Mouse (Mus musculus): ENCODE results near the gene Dab1. TPM values are rescaled to one million over a fixed set of nuclear protein-coding genes. Genes with fewer than 3 reads are reported as not detected.

Dab1 gene
- total and polyA plus RNA-seq, 2 experiments from 2014 or later: 47.9 to 109 TPM

- WGBS: 56% methylated on average over 7 of the region's 7 CpGs
Measured at GRCm38 (mm10) chr4:103841126-103841525, 222.0 kb downstream of the Dab1 start.

GRCm38 (mm10) chr4:103844635-103845034 lies 225.5 kb downstream of the Dab1 start:
- Histone ChIP-seq H3K4me2 (ENCODE audit: low read depth, low read length, poor library complexity, severe bottlenecking) (no peak overlapping the region), H3K4me3 (ENCODE audit: low read depth, low read length) (no peak overlapping the region), H3K36me3 (ENCODE audit: insufficient read depth, low read length) (no peaks in the 10 kb centered on the region), H3K27me3 (ENCODE audit: insufficient read depth, low read length) (no peaks in the 10 kb centered on the region), H3K4me1 (ENCODE audit: insufficient read depth, low read length) (peaks cover 6% of the 10 kb centered on the region; the same call in 1 of the 2 replicates), H3K9ac (replicated peaks; ENCODE audit: low read length, poor library complexity, severe bottlenecking) (no peak overlapping the region), H3K9me3 (ENCODE audit: low read length) (no peaks in the 10 kb centered on the region), H3K27ac (ENCODE audit: low read depth, low read length) (no peak overlapping the region)
- no peak for ATAC-seq (ENCODE audit: low FRiP score)
- 61% methylated on average over 7 of the region's 7 CpGs for WGBS
- TF ChIP-seq CTCF (IDR thresholded peaks at IDR 0.05): no peak
- no peak for DNase-seq (ENCODE audit: low spot score)

More at GRCm38 (mm10) chr4:103841126-103841525, 222.0 kb downstream of the Dab1 start:
- ATAC-seq (ENCODE audit: low FRiP score) (no peak), DNase-seq (ENCODE audit: low spot score) (peak; percentile 52)
- Histone ChIP-seq H3K9ac (replicated peaks; ENCODE audit: low read length, poor library complexity, severe bottlenecking) (no peak overlapping the region), H3K9me3 (ENCODE audit: low read length) (no peaks in the 10 kb centered on the region), H3K4me2 (ENCODE audit: low read depth, low read length, poor library complexity, severe bottlenecking) (no peak overlapping the region), H3K4me1 (ENCODE audit: insufficient read depth, low read length) (peaks cover 1% of the 10 kb centered on the region; the same call in 1 of the 2 replicates), H3K36me3 (ENCODE audit: insufficient read depth, low read length) (no peaks in the 10 kb centered on the region), H3K27ac (ENCODE audit: low read depth, low read length) (no peak overlapping the region), H3K27me3 (ENCODE audit: insufficient read depth, low read length) (no peaks in the 10 kb centered on the region), H3K4me3 (ENCODE audit: low read depth, low read length) (no peak overlapping the region)
- no peak for TF ChIP-seq CTCF (IDR thresholded peaks at IDR 0.05)

- no peaks in the 10 kb centered on the region for H3K27me3 ChIP-seq (ENCODE audit: insufficient read depth, low read length)
- peak; percentile 60 for TF ChIP-seq CTCF (IDR thresholded peaks at IDR 0.05)
- WGBS: 24% methylated on average over 1 of the region's 1 CpGs
- H3K4me3 ChIP-seq (ENCODE audit: low read depth, low read length): no peak overlapping the region
- H3K4me2 ChIP-seq (ENCODE audit: low read depth, low read length, poor library complexity, severe bottlenecking): no peak overlapping the region
- no peak overlapping the region for H3K27ac ChIP-seq (ENCODE audit: low read depth, low read length)
- ATAC-seq (ENCODE audit: low FRiP score) (no peak), DNase-seq (ENCODE audit: low spot score) (no peak)
- no peak overlapping the region for H3K9ac ChIP-seq (replicated peaks; ENCODE audit: low read length, poor library complexity, severe bottlenecking)
- no peaks in the 10 kb centered on the region for H3K9me3 ChIP-seq (ENCODE audit: low read length)
- H3K4me1 ChIP-seq (ENCODE audit: insufficient read depth, low read length): 0 out of 2 replicates have a peak, but pooled peaks cover 6% of the 10 kb centered on the region
- H3K36me3 ChIP-seq (ENCODE audit: insufficient read depth, low read length): no peaks in the 10 kb centered on the region
Measured at GRCm38 (mm10) chr4:103857173-103857572, 238.0 kb downstream of the Dab1 start.

GRCm38 (mm10) chr4:103875564-103875963 lies 256.4 kb downstream of the Dab1 start:
- Histone ChIP-seq H3K27ac (ENCODE audit: low read depth, low read length) (no peak overlapping the region), H3K9ac (replicated peaks; ENCODE audit: low read length, poor library complexity, severe bottlenecking) (no peak overlapping the region), H3K4me3 (ENCODE audit: low read depth, low read length) (no peak overlapping the region), H3K4me1 (ENCODE audit: insufficient read depth, low read length) (no peaks in the 10 kb centered on the region), H3K4me2 (ENCODE audit: low read depth, low read length, poor library complexity, severe bottlenecking) (no peak overlapping the region), H3K27me3 (ENCODE audit: insufficient read depth, low read length) (no peaks in the 10 kb centered on the region), H3K9me3 (ENCODE audit: low read length) (no peaks in the 10 kb centered on the region), H3K36me3 (ENCODE audit: insufficient read depth, low read length) (no peaks in the 10 kb centered on the region)
- no peak for ATAC-seq (ENCODE audit: low FRiP score)
- no peak for DNase-seq (ENCODE audit: low spot score)
- TF ChIP-seq CTCF (IDR thresholded peaks at IDR 0.05): no peak
- 33% methylated on average over 3 of the region's 3 CpGs for WGBS

GRCm38 (mm10) chr4:103878841-103879240 lies 259.7 kb downstream of the Dab1 start:
- Histone ChIP-seq H3K27me3 (ENCODE audit: insufficient read depth, low read length) (no peaks in the 10 kb centered on the region), H3K36me3 (ENCODE audit: insufficient read depth, low read length) (no peaks in the 10 kb centered on the region), H3K4me1 (ENCODE audit: insufficient read depth, low read length) (no peaks in the 10 kb centered on the region), H3K4me3 (ENCODE audit: low read depth, low read length) (no peak overlapping the region), H3K9ac (replicated peaks; ENCODE audit: low read length, poor library complexity, severe bottlenecking) (no peak overlapping the region), H3K4me2 (ENCODE audit: low read depth, low read length, poor library complexity, severe bottlenecking) (no peak overlapping the region), H3K9me3 (ENCODE audit: low read length) (no peaks in the 10 kb centered on the region), H3K27ac (ENCODE audit: low read depth, low read length) (no peak overlapping the region)
- no peak for DNase-seq (ENCODE audit: low spot score)
- TF ChIP-seq CTCF (IDR thresholded peaks at IDR 0.05): no peak
- 69% methylated on average over 4 of the region's 4 CpGs for WGBS
- ATAC-seq (ENCODE audit: low FRiP score): no peak

GRCm38 (mm10) chr4:103881641-103882040 lies 262.5 kb downstream of the Dab1 start:
- no peak overlapping the region for H3K4me3 ChIP-seq (ENCODE audit: low read depth, low read length)
- no peak overlapping the region for H3K27ac ChIP-seq (ENCODE audit: low read depth, low read length)
- no peak overlapping the region for H3K4me2 ChIP-seq (ENCODE audit: low read depth, low read length, poor library complexity, severe bottlenecking)
- peak; percentile 76 for DNase-seq (ENCODE audit: low spot score)
- H3K36me3 ChIP-seq (ENCODE audit: insufficient read depth, low read length): no peaks in the 10 kb centered on the region
- H3K9ac ChIP-seq (replicated peaks; ENCODE audit: low read length, poor library complexity, severe bottlenecking): no peak overlapping the region
- ATAC-seq (ENCODE audit: low FRiP score): no peak
- no peaks in the 10 kb centered on the region for H3K27me3 ChIP-seq (ENCODE audit: insufficient read depth, low read length)
- H3K9me3 ChIP-seq (ENCODE audit: low read length): no peaks in the 10 kb centered on the region
- WGBS: 47% methylated on average over 3 of the region's 3 CpGs
- TF ChIP-seq CTCF (IDR thresholded peaks at IDR 0.05): no peak
- H3K4me1 ChIP-seq (ENCODE audit: insufficient read depth, low read length): no peaks in the 10 kb centered on the region
